Mouse (Mus musculus) liver, postnatal 0 days (tissue): ENCODE measurements around the gene Cldn10.

ENCODE experiments used
- CTCF ChIP-seq: sonication (generic); IDR thresholded peaks from 2 replicates; pipeline ENCODE4 v1.5.1; 2016; ENCODE audit warnings: antibody characterized with exemption, low read depth
- EP300 ChIP-seq: IDR thresholded peaks from 2 replicates; pipeline ENCODE4 v1.6.1; 2016; ENCODE audit warnings: antibody characterized with exemption, low read depth, mild to moderate bottlenecking

- TF ChIP-seq CTCF (no peak), EP300 (no peak)
These were observed 122.2 kb downstream of the Cldn10 start for GRCm38 (mm10) chr14:118909872-118910271.
